Comparison of ENCODE assay signal across 16 mouse cellular contexts in genomic region chr6:17112081-17112480, GRCm38 (mm10).
"Had no signal": no experiment of that assay in that cellular context is flagged by ENCODE, and none has a peak within 500 bp of the region (broad histone marks: within the 10 kb centered on the region; RNA-seq: fewer than 3 reads in every experiment).

No protein-coding gene starts in this region.

- H3K9ac ChIP-seq: neural tube, embryonic 13.5 days; neural tube, embryonic 15.5 days; stomach, embryonic 15.5 days had no signal

- DNase-seq: retina, postnatal 1 day; right cerebral cortex, adult 18-20 months; right cerebral cortex, postnatal 14 days; right cerebral cortex, postnatal 25 days; right cerebral cortex, postnatal 4 days; spleen, adult 18-20 months; thymus, adult 18-20 months; thymus, adult 2 months; thymus, postnatal 14 days; thymus, postnatal 25 days; thymus, postnatal 36 days; thymus, postnatal 4 days had no signal

- H3K4me3 ChIP-seq: neural tube, embryonic 13.5 days; neural tube, embryonic 15.5 days; stomach, embryonic 15.5 days had no signal

- H3K4me2 ChIP-seq: neural tube, embryonic 13.5 days; neural tube, embryonic 15.5 days; stomach, embryonic 15.5 days had no signal

- H3K27me3 ChIP-seq: neural tube, embryonic 13.5 days; neural tube, embryonic 15.5 days; stomach, embryonic 15.5 days had no signal

- H3K27ac ChIP-seq: neural tube, embryonic 13.5 days; neural tube, embryonic 15.5 days; stomach, embryonic 15.5 days; stomach, postnatal 0 days had no signal

- H3K9me3 ChIP-seq: neural tube, embryonic 13.5 days; neural tube, embryonic 15.5 days; stomach, embryonic 15.5 days had no signal

- H3K36me3 ChIP-seq: neural tube, embryonic 13.5 days; neural tube, embryonic 15.5 days; stomach, embryonic 15.5 days had no signal

- H3K4me1 ChIP-seq: neural tube, embryonic 13.5 days; neural tube, embryonic 15.5 days; stomach, embryonic 15.5 days had no signal
